Mouse (Mus musculus): ENCODE results near the gene Treml1.

The Treml1 gene

GRCm38 (mm10) chr17:48362346-48362745, 2.6 kb downstream of the Treml1 start:
- no peak for DNase-seq

- no peak for DNase-seq
Measured at GRCm38 (mm10) chr17:48362966-48363365, 3.2 kb downstream of the Treml1 start.

GRCm38 (mm10) chr17:48363421-48363965, 3.8 kb downstream of the Treml1 start:
- no peak for DNase-seq

- DNase-seq: no peak
Measured at GRCm38 (mm10) chr17:48365511-48366155, 5.9 kb downstream of the Treml1 start.

- DNase-seq: no peak
Measured at GRCm38 (mm10) chr17:48366806-48367205, 7.1 kb downstream of the Treml1 start.

- DNase-seq: no peak
Measured at GRCm38 (mm10) chr17:48371621-48372020, 11.9 kb downstream of the Treml1 start.

GRCm38 (mm10) chr17:48372987-48373386, 13.3 kb downstream of the Treml1 start:
- no peak for DNase-seq

GRCm38 (mm10) chr17:48376102-48376501, 16.4 kb downstream of the Treml1 start:
- DNase-seq: no peak

GRCm38 (mm10) chr17:48379050-48379449, 19.3 kb downstream of the Treml1 start:
- DNase-seq: no peak

- no peak for DNase-seq
Measured at GRCm38 (mm10) chr17:48385786-48386461, 26.2 kb downstream of the Treml1 start.

- no peak for DNase-seq
Measured at GRCm38 (mm10) chr17:48388666-48389065, 28.9 kb downstream of the Treml1 start.

- no peak for DNase-seq
Measured at GRCm38 (mm10) chr17:48389442-48389841, 29.7 kb downstream of the Treml1 start.

GRCm38 (mm10) chr17:48391446-48391845, 31.7 kb downstream of the Treml1 start:
- DNase-seq: no peak

- DNase-seq: no peak
Measured at GRCm38 (mm10) chr17:48392616-48393015, 32.9 kb downstream of the Treml1 start.

- DNase-seq: no peak
Measured at GRCm38 (mm10) chr17:48401710-48402109, 42.0 kb downstream of the Treml1 start.

GRCm38 (mm10) chr17:48402751-48403150, 43.0 kb downstream of the Treml1 start:
- no peak for DNase-seq

GRCm38 (mm10) chr17:48403848-48404247, 44.1 kb downstream of the Treml1 start:
- DNase-seq: no peak

- DNase-seq: no peak
Measured at GRCm38 (mm10) chr17:48404706-48405105, 45.0 kb downstream of the Treml1 start.

GRCm38 (mm10) chr17:48407154-48407553, 47.4 kb downstream of the Treml1 start:
- DNase-seq: no peak

- no peak for DNase-seq
Measured at GRCm38 (mm10) chr17:48407910-48408525, 48.3 kb downstream of the Treml1 start.

- peak; percentile 86 for DNase-seq
Measured at GRCm38 (mm10) chr17:48408526-48409291, 49.0 kb downstream of the Treml1 start.

GRCm38 (mm10) chr17:48409380-48410298, 49.9 kb downstream of the Treml1 start, which contains the start of the genes Nfya and Oard1:
TSS of gene Nfya (minus strand) at chr17:48409906.
TSS of gene Oard1 (plus strand) at chr17:48410014.
- peak; percentile 100 for DNase-seq
